Mouse (Mus musculus) thymus, postnatal 36 days (tissue): ENCODE measurements around the gene Nhs.

Source experiments
- DNase-seq, 2 experiments: peaks; one replicate each; pipeline ENCODE4 v3.0.0; 2022; ENCODE audit warnings: mixed read lengths in 2 of 2

Nhs gene

GRCm38 (mm10) chrX:162017471-162017870 is 142.1 kb downstream of the Nhs start:
- no peak for DNase-seq

- no peak for DNase-seq
Measured at GRCm38 (mm10) chrX:162012570-162012969, 147.0 kb downstream of the Nhs start.

GRCm38 (mm10) chrX:162009876-162010275 is 149.7 kb downstream of the Nhs start:
- no peak for DNase-seq

- DNase-seq: no peak
Measured at GRCm38 (mm10) chrX:162003818-162004217, 155.7 kb downstream of the Nhs start.

GRCm38 (mm10) chrX:161998876-161999275 is 160.7 kb downstream of the Nhs start:
- no peak for DNase-seq

- DNase-seq: no peak
Measured at GRCm38 (mm10) chrX:161997170-161997795, 162.2 kb downstream of the Nhs start.

GRCm38 (mm10) chrX:161990171-161990570 is 169.4 kb downstream of the Nhs start:
- DNase-seq: no peak

- no peak for DNase-seq
Measured at GRCm38 (mm10) chrX:161984961-161985360, 174.6 kb downstream of the Nhs start.

- DNase-seq: no peak
Measured at GRCm38 (mm10) chrX:161981399-161981798, 178.1 kb downstream of the Nhs start.

GRCm38 (mm10) chrX:161979946-161980345 is 179.6 kb downstream of the Nhs start:
- no peak for DNase-seq

GRCm38 (mm10) chrX:161977236-161977841 is 182.2 kb downstream of the Nhs start:
- DNase-seq: no peak

GRCm38 (mm10) chrX:161976376-161976775 is 183.2 kb downstream of the Nhs start:
- DNase-seq: no peak

- no peak for DNase-seq
Measured at GRCm38 (mm10) chrX:161973572-161973971, 186.0 kb downstream of the Nhs start.

- DNase-seq: no peak
Measured at GRCm38 (mm10) chrX:161972723-161973122, 186.8 kb downstream of the Nhs start.

GRCm38 (mm10) chrX:161971961-161972502 is 187.5 kb downstream of the Nhs start:
- no peak for DNase-seq

GRCm38 (mm10) chrX:161971131-161971530 is 188.4 kb downstream of the Nhs start:
- DNase-seq: no peak

- DNase-seq: no peak
Measured at GRCm38 (mm10) chrX:161967692-161968091, 191.8 kb downstream of the Nhs start.

GRCm38 (mm10) chrX:161963372-161963771 is 196.2 kb downstream of the Nhs start:
- DNase-seq: no peak

- no peak for DNase-seq
Measured at GRCm38 (mm10) chrX:161962855-161963254, 196.7 kb downstream of the Nhs start.

- no peak for DNase-seq
Measured at GRCm38 (mm10) chrX:161961756-161962155, 197.8 kb downstream of the Nhs start.

GRCm38 (mm10) chrX:161961176-161961575 is 198.4 kb downstream of the Nhs start:
- no peak for DNase-seq

- DNase-seq: no peak
Measured at GRCm38 (mm10) chrX:161952356-161952755, 207.2 kb downstream of the Nhs start.

GRCm38 (mm10) chrX:161943098-161943680 is 216.3 kb downstream of the Nhs start:
- DNase-seq: no peak

- DNase-seq: no peak
Measured at GRCm38 (mm10) chrX:161940696-161941095, 218.8 kb downstream of the Nhs start.
